Mouse (Mus musculus): ENCODE measurements around the gene Arhgef12. TPM values are rescaled to one million over a fixed set of nuclear protein-coding genes. Genes with fewer than 3 reads are reported as not detected.

Gene Arhgef12
- polyA plus RNA-seq, 1 experiment, result 7.4 TPM

DNA sequence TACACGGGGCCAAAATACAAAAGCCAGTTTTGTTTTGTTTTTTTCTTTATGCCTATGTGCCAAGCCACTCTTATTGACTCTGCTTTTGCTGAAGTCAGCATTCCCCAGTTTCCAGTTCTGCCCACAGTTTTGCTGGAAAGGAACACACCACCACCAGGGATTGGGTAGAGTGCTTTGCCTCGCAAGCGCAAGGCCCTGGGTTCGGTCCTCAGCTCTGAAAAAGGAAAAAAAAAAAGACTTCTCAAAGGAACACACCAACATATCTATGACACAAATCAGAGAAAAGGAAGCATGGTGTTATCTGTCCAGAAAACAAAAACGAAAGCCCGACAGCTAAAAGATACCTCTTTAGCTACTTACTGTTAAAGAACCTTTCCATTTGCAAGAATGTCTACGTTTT is 2.1 kb upstream of the Arhgef12 start:
- 93% methylated on average over 7 of the region's 7 CpGs for WGBS
- H3K36me3 ChIP-seq (ENCODE audit: control insufficient read depth, insufficient read depth, low read length), result no peaks in the 10 kb centered on the region
- no peak overlapping the region for H3K27ac ChIP-seq (ENCODE audit: insufficient read depth, low read depth, low read length)
- no peaks in the 10 kb centered on the region; the same call in 1 of the 2 replicates for H3K4me1 ChIP-seq (ENCODE audit: control insufficient read depth, insufficient read depth, insufficient read length, low read length)
- H3K4me3 ChIP-seq (ENCODE audit: low read depth, low read length), result no peak overlapping the region
- TF ChIP-seq POLR2A (IDR thresholded peaks at IDR 0.05; ENCODE audit: low read depth, low read length) (no peak), CTCF (IDR thresholded peaks at IDR 0.05; ENCODE audit: extremely low read depth, insufficient read length, insufficient replicate concordance, low read depth, low read length) (no peak)
- H3K27me3 ChIP-seq (ENCODE audit: control insufficient read depth, insufficient read depth, low read length), result no peaks in the 10 kb centered on the region

DNA sequence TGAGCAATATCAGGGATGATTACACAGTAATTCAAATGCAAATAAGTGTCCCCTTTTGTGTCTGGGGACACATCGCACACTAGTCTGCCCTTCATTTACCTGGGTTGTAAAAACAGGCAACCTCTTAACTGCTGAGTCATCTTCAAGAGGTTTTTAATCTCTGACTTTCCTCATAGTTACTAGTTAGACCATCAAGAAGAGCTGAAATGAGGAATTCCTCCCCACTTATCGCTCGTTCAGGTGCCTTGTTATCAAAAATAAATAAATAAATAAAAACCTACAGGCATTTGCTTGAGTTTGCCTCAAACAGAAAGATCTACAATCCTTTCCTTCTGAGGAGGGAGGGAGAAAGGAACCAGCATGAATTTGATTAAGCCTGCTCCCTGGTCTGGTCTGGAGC is 1.7 kb upstream of the Arhgef12 start:
- Histone ChIP-seq H3K4me1 (ENCODE audit: control insufficient read depth, insufficient read depth, insufficient read length, low read length) (no peaks in the 10 kb centered on the region; the same call in 1 of the 2 replicates), H3K4me3 (ENCODE audit: low read depth, low read length) (no peak overlapping the region), H3K36me3 (ENCODE audit: control insufficient read depth, insufficient read depth, low read length) (no peaks in the 10 kb centered on the region), H3K27ac (ENCODE audit: insufficient read depth, low read depth, low read length) (no peak overlapping the region), H3K27me3 (ENCODE audit: control insufficient read depth, insufficient read depth, low read length) (no peaks in the 10 kb centered on the region)
- no peak for TF ChIP-seq POLR2A (IDR thresholded peaks at IDR 0.05; ENCODE audit: low read depth, low read length)
- TF ChIP-seq CTCF (IDR thresholded peaks at IDR 0.05; ENCODE audit: extremely low read depth, insufficient read length, insufficient replicate concordance, low read depth, low read length), result no peak
- 87% methylated on average over 3 of the region's 3 CpGs for WGBS

DNA sequence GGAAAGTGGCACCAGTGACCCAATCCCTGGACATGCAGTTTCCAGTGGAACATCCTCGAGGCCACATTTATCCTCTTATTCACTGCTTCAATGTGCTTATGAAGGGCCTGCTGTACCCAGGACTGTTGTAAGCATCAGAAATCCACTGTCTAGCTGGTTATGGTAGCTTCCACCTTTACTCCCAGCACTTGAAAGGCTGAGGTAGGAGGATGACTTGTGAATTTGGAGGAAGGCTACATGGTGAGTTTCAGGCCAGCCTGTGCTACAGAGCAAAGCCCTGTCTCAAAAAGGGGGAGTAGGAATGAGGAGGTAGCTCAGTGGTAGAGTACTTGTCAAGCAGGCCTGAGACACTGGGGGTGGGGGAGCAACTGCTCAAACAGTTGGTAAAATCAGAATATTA is 1.0 kb upstream of the Arhgef12 start:
- Histone ChIP-seq H3K4me3 (ENCODE audit: low read depth, low read length) (no peak overlapping the region), H3K27me3 (ENCODE audit: control insufficient read depth, insufficient read depth, low read length) (no peaks in the 10 kb centered on the region), H3K27ac (ENCODE audit: insufficient read depth, low read depth, low read length) (no peak overlapping the region), H3K36me3 (ENCODE audit: control insufficient read depth, insufficient read depth, low read length) (no peaks in the 10 kb centered on the region), H3K4me1 (ENCODE audit: control insufficient read depth, insufficient read depth, insufficient read length, low read length) (peaks cover 2% of the 10 kb centered on the region)
- WGBS, result 85% methylated on average over 1 of the region's 1 CpGs
- no peak for TF ChIP-seq POLR2A (IDR thresholded peaks at IDR 0.05; ENCODE audit: low read depth, low read length)
- TF ChIP-seq CTCF (IDR thresholded peaks at IDR 0.05; ENCODE audit: extremely low read depth, insufficient read length, insufficient replicate concordance, low read depth, low read length), result no peak

DNA sequence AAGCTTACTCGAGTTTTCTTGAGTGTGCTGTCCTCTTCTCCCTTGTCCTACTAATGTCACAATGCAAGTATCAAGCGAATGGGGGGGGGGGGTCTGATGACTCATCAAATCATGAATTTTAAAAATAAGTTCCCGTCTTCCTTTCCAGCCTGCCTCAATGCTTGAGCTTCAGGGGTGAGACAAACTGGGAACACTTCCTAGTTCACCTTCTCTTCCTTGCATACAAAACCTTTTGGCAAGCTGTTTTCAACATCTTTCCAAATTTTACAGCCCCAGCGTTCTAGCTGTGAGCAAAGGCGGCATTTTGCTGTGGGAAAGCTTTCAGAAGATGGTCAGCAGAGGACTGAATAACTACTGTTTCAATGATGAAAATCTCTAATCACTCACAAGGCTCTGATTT is 516 bp upstream of the Arhgef12 start:
- H3K27ac ChIP-seq (ENCODE audit: insufficient read depth, low read depth, low read length), result no peak overlapping the region
- TF ChIP-seq POLR2A (IDR thresholded peaks at IDR 0.05; ENCODE audit: low read depth, low read length) (no peak), CTCF (IDR thresholded peaks at IDR 0.05; ENCODE audit: extremely low read depth, insufficient read length, insufficient replicate concordance, low read depth, low read length) (no peak)
- H3K27me3 ChIP-seq (ENCODE audit: control insufficient read depth, insufficient read depth, low read length), result no peaks in the 10 kb centered on the region
- peaks cover 4% of the 10 kb centered on the region for H3K4me1 ChIP-seq (ENCODE audit: control insufficient read depth, insufficient read depth, insufficient read length, low read length)
- H3K4me3 ChIP-seq (ENCODE audit: low read depth, low read length), result no peak overlapping the region
- H3K36me3 ChIP-seq (ENCODE audit: control insufficient read depth, insufficient read depth, low read length), result no peaks in the 10 kb centered on the region
- 44% methylated on average over 5 of the region's 5 CpGs for WGBS

DNA sequence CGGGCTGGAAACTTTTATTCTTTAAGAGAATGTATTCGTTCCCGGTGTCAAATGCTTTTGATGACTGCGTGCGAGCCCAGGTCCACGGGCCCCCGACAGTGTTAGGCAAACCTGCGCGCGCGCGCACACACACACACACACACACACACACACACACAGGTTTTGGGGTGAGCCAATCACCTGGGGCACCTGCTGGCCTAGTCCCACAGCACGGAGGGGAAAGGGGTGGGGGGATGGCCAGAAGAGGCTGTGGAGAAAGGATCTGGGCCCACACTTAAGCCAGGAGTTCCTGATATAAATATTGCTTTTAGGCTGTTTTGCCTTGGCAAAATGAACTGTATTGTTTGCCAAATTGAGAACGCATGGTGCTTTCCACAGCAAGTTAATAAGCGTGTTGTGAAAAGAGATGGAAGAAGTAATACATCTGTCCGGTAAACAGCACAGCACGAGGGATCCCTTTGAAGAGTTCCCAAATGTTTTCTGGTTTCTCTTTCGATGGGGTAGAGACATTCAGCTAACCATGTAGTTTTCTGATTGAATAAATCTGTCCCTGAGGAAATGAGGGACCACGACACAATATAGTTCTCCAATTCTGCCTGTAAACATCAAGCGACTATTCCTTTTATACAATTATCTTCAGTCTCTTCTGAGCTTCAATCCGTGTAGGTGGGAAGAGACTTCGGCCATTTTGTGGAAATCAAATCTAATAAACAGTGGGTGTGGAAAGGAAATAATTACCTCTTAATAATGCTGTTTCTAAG is 433 bp downstream of the Arhgef12 start:
- WGBS, result 3% methylated on average over 22 of the region's 22 CpGs
- no peaks in the 10 kb centered on the region for H3K36me3 ChIP-seq (ENCODE audit: control insufficient read depth, insufficient read depth, low read length)
- H3K4me3 ChIP-seq (ENCODE audit: low read depth, low read length), result peak overlapping the region; percentile 96
- TF ChIP-seq POLR2A (IDR thresholded peaks at IDR 0.05; ENCODE audit: low read depth, low read length), result no peak
- no peak for TF ChIP-seq CTCF (IDR thresholded peaks at IDR 0.05; ENCODE audit: extremely low read depth, insufficient read length, insufficient replicate concordance, low read depth, low read length)
- H3K27ac ChIP-seq (ENCODE audit: insufficient read depth, low read depth, low read length), result peak overlapping the region; percentile 76
- no peaks in the 10 kb centered on the region for H3K27me3 ChIP-seq (ENCODE audit: control insufficient read depth, insufficient read depth, low read length)
- H3K4me1 ChIP-seq (ENCODE audit: control insufficient read depth, insufficient read depth, insufficient read length, low read length), result peaks cover 4% of the 10 kb centered on the region

DNA sequence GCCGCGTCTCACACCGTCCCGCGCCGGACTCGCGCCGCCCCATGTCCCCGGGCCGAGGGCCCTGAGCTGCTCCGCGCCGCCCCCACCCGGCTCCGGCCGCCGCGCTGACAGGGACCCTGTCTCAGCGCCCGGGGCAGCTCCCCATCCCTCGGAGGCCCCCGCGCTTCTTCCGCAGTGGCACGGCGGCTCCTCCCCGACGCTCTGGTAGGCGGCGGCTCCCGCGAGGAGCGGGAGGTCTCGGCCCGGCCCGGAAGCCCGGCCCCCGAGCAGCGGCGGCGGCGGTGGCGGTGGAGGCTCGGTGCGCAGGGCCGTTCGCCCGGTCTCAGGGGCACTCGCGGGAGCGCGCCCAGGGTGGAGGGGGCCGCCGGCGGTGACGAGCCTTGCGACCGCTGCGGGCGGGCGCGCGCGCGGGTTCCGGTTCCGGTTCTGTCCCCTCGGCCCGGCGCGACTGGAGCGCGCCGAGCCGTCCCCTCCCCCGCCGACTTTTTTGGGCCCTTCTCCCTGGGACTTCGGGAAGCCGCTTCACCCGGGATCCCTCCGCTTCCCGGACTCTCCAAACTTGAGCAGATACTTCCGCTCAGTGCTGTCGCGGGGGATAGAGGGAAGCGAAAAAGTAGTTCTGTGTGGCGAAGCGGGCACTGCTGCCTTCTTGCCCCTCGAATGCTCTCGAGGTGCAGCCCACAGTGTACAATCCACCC is 1.2 kb downstream of the Arhgef12 start:
- peaks cover 4% of the 10 kb centered on the region for H3K4me1 ChIP-seq (ENCODE audit: control insufficient read depth, insufficient read depth, insufficient read length, low read length)
- 1% methylated on average over 88 of the region's 91 CpGs for WGBS
- TF ChIP-seq CTCF (IDR thresholded peaks at IDR 0.05; ENCODE audit: extremely low read depth, insufficient read length, insufficient replicate concordance, low read depth, low read length) (no peak), POLR2A (IDR thresholded peaks at IDR 0.05; ENCODE audit: low read depth, low read length) (no peak; the same call in none of the 2 replicates)
- H3K36me3 ChIP-seq (ENCODE audit: control insufficient read depth, insufficient read depth, low read length), result no peaks in the 10 kb centered on the region
- peak overlapping the region; percentile 76 for H3K27ac ChIP-seq (ENCODE audit: insufficient read depth, low read depth, low read length)
- H3K4me3 ChIP-seq (ENCODE audit: low read depth, low read length), result peak overlapping the region; percentile 96
- no peaks in the 10 kb centered on the region for H3K27me3 ChIP-seq (ENCODE audit: control insufficient read depth, insufficient read depth, low read length)
